Mouse (Mus musculus) cerebellum, postnatal 4 days (tissue): Measurements from ENCODE around the gene Anapc7.
"Not testable (repeated sequence)": the region's sequence is repeated elsewhere in the genome, so short reads cannot be mapped to it uniquely, and the experiment has no call there.

ENCODE experiments used
- DNase-seq, 2 experiments: peaks; one replicate each; pipeline ENCODE4 v3.0.0; 2022; ENCODE audit warnings: low spot score in 2 of 2, mixed read lengths in 1 of 2

Anapc7 gene

DNA sequence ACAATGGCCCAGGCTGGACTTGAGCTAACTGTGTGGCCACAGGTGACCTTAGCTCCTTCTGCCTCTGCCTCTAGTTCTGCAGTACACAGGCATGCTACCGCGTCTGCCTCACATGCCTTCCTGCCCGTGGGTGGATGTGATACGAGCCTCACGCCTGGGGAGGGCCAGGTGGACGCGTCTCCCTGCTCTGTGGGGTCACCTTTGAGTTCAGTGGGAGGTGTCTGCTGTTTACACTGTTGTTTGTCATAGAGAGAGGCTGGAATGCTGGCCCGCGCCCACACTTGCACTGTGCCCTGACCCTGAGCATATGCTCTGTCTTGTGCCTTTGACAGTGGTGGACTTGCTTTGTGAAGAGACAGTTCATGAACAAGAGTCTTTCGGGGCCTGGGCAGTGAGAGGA lies 16.0 kb upstream of the Anapc7 start:
- DNase-seq, result no peak

DNA sequence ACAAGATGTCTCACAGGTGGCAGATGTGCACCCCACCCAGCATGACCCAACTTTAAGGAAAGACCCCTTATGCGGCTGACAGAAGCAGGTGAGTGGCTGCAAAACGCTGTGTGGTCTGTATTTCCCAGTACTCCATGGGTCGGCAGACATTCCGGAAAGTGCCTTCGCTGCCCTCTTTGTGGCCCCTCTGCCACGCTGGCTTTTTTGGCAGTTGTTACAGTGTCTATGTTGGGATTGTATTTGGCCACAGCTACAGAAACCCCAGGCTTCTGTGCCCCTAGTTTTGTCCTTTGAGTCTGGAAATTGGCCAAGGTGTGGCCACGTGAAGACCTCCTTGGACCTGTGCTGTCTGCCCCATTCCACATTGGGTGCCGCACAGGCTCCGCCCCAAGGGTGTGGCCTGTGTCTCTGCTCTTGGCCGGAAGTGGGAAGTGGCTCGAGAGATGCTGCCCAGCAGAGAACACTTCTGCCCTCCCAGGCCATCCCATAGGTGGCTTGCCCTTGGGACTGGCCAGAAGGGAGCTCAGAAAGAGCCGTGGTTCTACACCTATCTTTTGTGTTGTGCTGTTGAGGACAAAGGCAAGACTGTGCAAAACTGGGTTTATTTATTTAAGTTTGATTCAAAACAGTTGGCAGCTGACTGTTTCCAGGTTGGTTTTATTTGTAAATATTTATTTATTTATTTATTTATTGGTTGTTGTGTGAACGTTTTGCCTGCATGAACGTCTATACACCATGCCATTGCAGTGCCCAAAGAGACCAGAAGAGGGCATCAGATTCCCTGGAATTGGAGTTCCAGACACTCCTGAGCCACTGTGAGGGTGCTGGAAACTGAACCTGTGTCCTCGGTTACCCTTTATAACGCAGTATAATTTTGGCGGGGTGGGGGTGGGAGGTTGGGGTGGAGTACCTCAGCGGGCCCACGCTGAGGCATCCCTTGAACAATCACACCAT lies 11.5 kb upstream of the Anapc7 start:
- DNase-seq, result no peak

DNA sequence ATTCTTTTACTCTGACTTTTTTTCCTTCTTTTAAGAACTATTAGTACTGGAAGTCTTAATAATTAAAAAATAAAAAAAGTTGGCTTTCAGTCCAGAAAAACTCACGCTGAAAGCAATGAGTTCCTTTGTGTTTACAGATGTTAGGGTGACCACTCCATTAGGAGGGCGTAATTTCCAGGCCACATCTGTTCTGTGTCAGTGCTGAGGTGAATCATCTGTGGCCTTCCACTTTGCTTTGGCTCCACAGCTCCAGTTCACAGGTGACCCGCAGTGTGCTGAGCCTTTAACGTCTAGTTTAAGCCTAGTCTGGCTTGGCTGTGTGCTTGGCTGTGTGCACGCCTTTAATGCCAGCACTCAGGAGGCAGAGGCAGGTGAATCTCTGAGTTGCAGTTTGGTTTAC lies 9.6 kb upstream of the Anapc7 start:
- DNase-seq, result no peak

DNA sequence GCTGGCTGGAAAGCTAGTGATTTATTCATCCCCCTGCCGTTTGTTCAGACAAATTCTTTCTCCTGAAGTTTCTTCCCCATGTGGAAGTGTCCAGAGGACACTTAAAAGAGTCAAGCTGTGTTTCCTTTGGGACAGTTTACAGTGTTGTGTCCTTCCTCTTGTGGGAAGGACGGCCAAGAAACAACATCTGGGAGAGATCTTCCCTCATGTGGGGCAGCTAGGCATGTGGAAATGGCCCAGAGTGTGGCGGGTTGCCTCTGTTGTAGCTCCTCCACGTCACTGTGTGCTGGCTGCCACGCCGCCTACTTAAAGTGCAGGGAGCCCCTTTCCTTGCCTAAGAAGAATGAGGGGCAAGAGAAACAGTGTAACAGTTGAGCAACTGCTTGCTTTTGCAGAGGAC lies 8.7 kb upstream of the Anapc7 start:
- DNase-seq, result no peak

DNA sequence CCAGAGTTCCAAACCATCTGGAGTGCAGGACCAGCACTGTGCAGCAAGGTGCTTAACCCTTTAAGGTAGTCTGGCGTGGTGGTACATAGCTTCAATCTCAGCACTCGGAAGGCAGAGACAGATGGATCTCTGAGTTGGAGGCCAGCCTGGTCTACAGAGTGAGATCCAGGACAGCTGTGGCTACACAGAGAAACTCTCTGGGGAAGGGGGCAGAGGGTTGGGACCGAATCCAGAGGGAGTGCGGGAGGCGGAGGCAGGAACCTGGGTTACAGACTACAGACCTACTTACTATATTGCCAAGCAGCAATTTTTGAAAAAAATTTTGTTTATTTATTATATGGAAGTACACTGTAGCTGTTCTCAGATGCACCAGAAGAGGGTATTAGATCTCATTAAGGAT lies 7.1 kb upstream of the Anapc7 start:
- no peak for DNase-seq

DNA sequence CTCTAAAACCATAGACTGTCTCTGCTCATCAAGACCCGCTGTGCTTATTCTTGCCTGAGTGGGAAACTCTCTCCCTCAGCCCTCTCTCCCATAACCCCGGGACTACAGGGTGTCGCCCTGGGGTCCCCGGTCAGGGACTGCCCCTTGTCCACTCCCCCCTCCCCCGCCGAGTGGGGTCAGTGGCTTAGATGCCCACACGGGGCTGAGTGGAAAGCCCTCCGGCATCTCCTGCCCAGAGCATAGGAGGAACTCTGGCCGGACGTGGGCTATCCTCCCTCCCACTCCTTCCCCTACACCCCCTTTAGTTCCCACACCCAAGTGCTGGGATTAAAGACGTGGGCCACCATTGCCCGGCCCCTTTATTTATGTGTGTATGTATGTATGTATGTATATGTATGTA lies 6.0 kb upstream of the Anapc7 start:
- DNase-seq, result no peak

DNA sequence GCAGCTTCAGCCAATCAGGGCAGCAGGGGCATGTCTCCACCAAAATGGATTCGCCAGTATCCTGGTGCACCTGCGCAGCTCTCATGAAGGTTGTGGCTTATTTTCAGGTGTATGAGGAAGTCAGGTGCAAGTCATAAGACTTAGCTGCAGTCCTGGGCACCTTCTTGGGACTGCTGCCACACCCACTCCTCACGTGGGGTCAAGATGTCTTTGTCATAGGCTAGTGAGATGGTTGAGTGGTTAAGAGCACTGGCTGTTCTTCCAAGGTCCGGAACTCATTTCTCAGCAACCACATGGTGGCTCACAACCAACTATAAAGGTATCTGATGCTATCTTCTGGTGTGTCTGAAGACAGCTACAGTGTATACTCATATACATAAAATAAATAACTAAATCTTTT lies 817 bp upstream of the Anapc7 start:
- DNase-seq, result not testable (repeated sequence)

DNA sequence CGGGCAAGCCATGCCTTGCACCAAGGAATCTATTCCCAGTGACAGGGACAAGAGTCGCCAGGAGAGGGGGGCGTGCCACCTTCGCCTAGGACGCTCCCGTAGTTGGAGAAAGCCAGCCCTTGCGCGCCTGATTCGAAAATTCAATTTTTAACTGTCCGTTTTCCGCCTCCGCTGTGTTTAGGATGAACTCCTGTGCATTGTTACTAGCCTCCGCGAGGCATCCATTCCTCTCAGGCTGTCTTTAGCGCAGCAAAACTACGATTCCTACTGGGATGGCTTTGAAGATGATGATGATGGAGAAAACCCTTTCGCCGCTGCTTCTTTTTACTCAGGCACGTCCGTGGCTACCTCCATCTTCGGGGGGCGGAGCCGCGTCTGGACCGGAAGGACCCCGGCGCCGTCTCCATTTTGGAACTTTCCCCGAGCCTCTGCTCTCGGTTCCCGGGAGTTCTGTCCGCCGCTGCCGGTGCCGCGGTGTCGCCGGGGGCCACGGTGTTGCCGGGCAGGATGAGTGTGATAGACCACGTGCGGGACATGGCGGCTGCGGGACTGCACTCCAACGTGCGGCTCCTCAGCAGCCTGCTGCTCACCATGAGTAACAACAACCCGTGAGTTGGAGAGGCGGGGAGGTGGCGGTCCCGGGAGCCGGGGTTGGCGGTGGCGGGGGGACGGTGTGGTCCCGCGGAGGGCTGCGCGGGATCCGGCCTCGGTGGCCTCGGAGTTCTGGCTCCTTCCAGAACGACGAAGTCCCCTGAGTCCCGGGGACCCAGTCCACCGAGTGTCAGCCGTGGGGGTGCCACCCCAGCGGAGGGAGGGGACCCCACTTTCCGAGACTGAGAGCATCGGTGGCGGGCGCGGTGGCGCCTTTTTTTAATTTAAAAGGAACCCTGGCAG lies 825 bp downstream of the Anapc7 start:
- peak; percentile 63 to 85 for DNase-seq

DNA sequence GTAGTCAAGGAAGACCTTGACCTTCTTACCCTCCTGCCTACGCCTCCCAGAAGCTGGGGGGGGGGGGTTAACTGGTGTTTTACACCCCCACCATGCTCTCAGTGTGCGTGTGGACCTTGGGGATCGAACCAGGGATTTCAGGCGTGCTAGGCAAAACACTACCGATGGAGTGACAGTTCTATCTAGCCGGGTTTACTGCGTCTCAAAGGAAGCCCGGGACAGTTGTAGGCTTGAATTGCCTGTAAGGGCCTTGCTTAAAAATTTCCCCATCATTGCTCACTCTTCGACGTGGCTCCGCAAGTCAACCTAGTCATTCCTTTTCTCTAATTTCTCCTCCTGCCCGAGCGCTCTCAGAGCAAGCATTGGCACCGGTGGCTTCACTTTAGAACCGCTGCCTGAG lies 1.6 kb downstream of the Anapc7 start:
- no peak for DNase-seq

DNA sequence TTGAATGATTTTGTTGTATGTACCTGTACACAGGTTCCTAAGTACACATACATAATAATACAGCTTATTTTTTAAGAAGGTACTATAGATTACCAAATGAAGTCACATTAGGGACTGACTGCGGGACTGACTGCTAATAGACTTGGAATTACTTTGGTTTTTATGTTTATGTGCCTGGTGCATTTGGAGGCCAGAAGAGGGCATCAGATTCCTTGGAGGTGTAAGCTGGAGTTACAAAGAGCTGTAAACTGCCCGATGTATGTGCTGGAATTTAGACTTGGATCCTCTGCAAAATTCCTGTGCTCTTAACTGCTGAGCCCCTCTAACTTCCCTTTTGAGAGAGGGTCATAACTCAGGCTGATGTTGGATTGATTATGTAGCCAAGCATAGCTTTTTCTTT lies 4.1 kb downstream of the Anapc7 start:
- DNase-seq, result no peak

DNA sequence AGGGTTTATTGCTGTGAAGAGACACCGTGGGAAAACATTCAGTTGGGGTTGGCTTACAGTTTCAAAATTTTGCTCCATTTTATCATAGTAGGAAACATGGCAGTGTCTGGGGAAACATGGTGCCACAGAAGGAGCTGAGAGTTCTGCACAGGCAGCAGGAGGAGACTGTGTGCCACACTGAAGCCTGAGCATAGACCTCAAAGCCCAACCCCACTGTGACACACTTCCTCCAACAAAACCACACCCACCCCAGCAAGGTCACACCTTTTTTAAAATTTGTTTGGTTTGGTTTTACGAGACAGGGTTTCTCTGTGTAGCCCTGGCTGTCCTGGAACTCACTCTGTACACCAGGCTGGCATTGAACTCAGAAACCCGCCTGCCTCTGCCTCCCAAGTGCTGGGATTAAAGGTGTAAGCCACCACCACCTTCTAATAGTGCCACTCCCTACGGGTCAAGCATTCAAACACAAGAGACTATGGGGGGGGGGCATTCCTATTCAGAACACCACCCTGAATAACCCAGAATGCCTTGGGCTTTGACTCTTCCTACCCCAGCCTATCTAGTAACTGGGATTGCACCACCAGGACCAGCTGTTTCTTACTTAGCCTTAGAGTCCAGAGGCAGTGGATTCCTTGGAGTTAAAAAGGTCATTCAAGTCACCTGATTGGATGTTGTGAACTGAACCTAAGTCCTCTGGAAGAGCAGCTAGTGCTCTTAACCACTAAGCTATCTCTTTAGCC lies 8.7 kb downstream of the Anapc7 start:
- DNase-seq, result no peak

DNA sequence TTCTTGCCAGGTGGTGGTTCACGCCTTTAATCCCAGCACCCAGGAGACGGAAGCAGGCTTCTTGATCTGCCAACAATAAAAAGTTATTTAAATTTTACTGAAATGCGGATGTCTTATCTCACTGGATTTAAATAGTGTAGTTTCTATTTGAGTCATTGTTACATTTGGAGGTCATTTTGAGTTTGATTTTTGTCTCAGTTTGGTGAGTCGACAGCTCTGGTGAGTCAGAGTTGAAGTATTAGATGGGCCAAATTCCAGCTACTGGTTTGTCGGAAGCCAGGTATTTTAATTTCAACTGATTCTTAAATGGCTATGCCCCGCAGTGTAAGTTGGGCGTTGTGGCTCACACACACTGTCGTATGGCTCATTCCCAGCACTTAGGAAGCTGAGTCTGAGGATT lies 9.7 kb downstream of the Anapc7 start:
- no peak for DNase-seq

DNA sequence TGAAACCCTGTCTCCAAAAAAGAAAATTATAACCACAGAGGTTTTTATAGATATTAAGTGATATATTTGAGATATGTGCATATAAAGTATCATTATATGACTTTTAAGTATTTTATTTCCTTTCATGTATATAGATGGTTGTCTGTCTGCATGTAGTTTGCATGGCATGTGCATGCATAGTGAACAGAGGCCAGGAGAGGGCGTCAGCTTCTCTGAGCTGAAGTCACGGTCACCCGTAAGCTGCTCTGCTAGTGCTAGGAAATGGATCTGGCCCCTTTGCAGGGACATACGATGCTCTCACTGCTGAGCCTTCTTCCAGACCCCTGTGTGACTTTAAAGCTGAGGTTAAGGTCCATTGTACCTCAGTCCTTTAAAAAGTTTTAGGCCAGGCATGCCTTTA lies 13.0 kb downstream of the Anapc7 start:
- no peak for DNase-seq

DNA sequence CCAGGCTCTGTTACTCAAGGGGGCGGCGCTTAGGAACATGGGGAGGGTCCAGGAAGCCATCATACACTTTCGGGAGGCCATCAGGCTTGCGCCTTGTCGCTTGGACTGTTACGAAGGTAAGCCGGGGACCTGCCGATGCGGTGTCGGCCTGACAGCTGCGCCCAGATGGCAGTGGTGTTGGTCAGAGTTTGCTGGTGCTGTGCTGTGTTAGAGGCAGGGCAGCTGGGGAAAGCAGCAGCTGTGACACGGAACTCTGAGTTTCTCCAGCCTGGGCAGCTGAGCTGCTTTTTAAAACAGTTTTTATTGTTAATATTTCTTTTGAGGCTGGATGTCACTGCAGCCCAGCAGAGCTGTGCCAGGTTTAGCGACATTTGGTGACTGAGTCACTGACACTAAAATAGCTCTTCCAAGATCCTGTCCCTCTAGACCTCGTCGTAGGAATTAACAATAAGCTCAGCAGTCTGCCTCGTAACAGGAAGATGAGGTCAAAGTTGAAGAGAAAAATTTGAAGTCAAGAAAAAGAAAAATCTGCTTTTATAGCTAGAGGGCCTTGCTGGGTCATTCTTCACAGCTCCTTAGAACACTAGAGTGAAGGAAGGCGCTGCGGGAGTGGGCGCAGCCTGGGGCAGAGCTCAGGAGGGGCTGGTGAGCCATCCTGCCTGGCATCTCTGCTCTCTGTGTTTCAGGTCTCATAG lies 18.1 kb downstream of the Anapc7 start:
- DNase-seq, result no peak

DNA sequence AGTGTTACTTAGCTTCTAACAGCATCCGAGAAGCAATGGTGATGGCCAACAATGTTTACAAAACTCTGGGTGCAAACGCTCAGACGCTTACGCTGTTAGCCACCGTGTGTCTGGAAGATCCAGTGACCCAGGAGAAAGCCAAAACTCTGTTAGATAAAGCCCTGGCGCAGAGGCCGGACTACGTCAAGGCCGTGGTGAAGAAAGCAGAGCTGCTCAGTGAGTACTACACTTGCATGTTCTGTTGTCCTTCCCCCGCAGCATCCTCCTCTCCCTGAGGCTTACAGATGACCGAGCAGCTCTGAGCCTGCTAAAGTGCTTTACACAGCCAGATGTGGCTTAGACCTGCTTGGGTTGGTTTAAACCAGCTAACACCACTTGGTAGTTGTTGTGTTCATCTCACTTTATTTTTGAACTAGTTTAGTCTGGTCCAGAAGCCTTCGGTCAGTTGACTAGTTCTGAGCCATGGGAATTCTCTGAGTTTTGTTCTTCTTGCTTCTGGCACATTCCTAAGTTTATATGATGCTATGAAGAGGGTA lies 18.7 kb downstream of the Anapc7 start:
- DNase-seq, result no peak

DNA sequence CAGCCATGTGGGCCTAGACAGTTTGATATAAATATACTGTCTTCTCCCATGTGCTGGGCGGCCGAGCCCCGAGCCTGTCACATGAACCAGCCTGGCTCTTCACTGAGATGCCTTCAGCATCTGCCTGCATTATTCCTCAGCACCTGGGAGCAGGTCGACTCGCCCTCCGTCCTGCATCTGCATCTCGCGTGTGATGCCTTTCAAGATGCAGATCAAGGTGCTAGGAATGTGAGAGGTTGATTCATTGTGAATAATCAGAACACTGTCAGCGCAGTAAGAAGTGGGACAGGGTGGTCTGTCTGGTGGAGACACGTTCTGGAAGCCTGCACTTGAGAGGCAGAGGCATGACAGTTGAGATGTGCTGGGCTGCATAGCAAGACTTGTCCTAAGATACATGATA lies 23.0 kb downstream of the Anapc7 start:
- DNase-seq, result no peak

DNA sequence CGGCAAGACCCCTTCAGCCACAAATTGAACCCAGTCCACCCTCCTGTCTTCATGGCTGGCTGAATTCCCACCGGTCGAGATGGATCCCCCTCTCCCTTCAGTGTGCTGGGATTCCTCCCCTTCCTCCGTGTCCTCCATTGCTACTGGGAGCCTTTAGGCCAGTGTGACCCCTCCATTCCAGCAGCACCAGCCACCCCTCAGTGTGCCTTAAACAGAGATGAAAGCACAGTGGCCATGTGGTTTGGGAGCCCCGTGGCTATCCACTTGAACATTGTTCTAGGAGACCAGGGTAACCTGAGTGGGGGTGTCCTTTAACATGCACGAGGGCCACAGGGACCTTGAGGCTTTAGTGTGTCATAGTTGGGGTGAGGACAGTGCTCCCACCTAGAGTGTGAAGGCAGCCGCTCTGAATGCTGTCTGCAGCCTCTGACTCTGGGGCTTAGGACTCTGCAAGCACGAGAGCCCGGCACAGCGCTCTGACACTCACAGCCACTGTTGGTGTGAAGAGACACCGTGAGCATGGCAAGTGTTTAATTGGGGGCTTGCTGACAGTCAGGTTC lies 23.6 kb downstream of the Anapc7 start:
- DNase-seq, result no peak

DNA sequence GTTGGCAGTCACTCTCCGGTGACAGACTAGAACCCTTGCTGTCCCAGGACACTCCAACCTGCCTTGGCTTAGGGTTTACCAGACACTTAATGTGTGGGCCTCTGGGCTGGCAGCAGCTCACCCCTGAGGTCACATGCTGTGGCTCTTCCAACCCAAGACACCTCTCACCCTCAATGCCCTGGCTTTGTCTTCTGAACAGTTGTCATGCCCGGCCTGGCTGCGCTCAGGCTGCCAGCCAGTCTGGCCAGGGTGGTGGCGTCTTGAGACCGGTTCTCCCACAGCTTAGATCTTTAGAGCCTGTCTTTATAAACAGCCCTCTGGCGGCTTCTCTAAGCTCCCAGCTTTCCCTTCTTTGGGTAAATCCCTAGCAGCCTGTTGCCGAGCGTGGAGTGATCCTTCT lies 26.4 kb downstream of the Anapc7 start:
- DNase-seq, result no peak

DNA sequence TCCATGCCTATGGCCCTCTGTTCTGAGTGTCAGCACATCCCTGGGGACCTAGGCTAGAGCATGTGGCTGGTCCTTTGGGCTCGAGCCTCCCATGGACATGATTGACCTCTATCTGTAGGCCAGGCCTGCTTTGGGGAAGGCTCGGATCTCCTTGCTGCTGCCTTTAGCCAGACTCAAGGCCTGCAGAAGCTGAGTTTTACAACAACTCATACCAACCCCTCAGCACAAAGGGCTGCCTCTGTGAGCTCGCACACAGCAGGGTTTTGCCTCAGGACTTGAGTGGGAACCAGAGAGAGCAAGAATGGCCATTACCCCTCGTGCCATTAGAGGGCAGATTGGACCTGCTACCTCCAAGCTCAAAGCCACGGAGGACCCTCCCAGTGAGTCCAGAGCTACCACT lies 27.4 kb downstream of the Anapc7 start:
- no peak for DNase-seq

DNA sequence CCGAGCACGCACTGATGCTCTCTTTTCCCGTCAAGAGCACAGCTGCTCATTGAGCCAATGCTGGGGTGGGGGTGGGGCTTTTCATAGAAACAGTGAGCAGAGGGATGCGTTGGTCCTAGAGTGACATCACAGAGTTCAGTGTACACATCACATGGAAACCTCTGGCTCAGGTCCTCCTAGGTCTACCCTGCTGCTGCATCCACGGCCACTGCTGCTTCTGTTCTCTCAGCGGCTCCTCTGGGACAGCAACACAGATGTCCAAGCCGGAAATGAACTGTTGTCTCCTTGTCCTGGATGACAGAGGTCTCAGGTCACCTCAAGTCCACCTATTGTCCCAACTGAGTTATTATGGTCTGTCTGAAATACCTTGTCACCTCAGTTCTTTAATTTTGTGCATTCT lies 28.5 kb downstream of the Anapc7 start:
- DNase-seq, result no peak

DNA sequence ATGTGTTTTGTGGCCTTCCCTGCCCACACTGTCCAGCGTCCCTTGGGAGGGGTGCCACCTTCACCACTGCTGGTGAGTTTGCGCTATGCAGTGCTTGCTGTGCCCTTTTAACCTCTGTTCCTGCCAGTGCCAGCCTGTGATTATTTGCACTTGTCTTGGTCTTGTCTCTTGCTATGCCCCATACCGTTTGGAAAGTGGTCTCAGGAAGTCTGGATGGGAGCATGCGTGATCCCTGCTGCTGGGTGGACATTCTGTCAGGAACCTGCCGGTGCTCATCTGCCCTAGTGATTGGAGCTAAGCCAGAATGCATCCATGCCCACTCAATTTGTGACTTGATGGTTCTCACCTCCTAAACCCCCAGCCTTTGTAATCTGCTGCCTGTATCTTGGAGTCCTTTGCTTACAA lies 29.4 kb downstream of the Anapc7 start:
- no peak for DNase-seq
